ENCODE assay signal across 7 mouse cellular contexts in the genomic region with DNA sequence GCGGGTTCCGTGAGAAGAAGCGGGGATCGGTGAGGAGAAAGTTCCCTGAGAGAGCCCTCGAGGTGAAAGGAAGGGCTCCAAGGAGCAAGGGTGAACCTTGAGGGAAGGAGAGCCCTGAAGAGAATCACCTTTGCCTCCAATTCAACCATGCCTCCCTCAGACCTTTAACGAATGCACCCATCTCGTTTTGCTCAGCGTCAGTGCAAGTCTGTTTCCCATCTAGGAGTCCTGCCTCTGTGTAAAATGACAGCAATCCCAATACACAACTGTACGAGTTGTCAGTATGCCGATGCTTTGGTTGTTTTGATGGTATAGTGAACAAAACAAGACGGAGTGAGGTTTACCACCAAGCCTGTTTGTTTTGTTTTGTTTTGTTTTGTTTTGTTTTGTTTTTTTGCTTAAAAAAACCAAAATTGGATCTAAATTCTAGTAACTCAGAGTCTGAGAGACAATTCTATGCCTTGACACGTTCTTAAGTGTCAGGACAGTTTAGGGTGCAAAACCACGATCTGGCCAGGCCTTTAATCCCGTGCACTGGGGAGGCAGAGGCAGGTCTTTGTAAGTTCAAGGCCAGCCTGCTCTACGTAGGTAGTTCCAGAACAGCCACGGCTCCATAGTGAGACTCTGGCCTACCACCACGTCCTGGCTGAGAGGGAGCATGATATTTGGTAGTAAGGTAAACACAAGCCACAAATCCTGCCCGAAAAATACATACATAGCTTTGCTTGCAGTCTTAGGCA. TPM values are rescaled to one million over a fixed set of nuclear protein-coding genes. Genes with fewer than 3 reads are reported as not detected.
A peak's percentile ranks its signal among the peaks of the same experiment; 100 is the strongest.
DNase-seq lines count a peak whose midpoint lies in the region; ATAC-seq and TF ChIP-seq lines count a peak whose summit lies in the region.

No protein-coding gene starts in this region.

- 29% methylated on average over 18 of the region's 18 CpGs for WGBS in neural tube, embryonic 11.5 days
- 28% methylated on average over 18 of the region's 18 CpGs for WGBS in limb, embryonic 10.5 days
- WGBS in stomach, embryonic 16.5 days: 24% methylated on average over 18 of the region's 18 CpGs

- H3K4me1 ChIP-seq in neural tube, embryonic 11.5 days (ENCODE audit: control insufficient read depth, insufficient read depth, low read length): peaks cover 16% of the 10 kb centered on the region
- no peaks in the 10 kb centered on the region for H3K4me1 ChIP-seq in embryonic fibroblast, embryonic 13.5 days (ENCODE audit: control insufficient read depth, insufficient read depth, low read length)
- H3K4me1 ChIP-seq in limb, embryonic 10.5 days: peaks cover 27% of the 10 kb centered on the region
- H3K4me1 ChIP-seq in stomach, embryonic 16.5 days (ENCODE audit: control insufficient read depth, insufficient read depth, low read length): peaks cover 10% of the 10 kb centered on the region; the same call in 1 of the 2 replicates

- TF ChIP-seq POLR2A in embryonic fibroblast, embryonic 13.5 days (IDR thresholded peaks at IDR 0.05; ENCODE audit: low read depth, low read length): no peak

- H3K4me2 ChIP-seq in neural tube, embryonic 11.5 days (ENCODE audit: low read depth): peak overlapping the region; percentile 81
- peak overlapping the region; percentile 88 for H3K4me2 ChIP-seq in stomach, embryonic 16.5 days (ENCODE audit: low read depth, low read length)

- no peaks in the 10 kb centered on the region for H3K9me3 ChIP-seq in neural tube, embryonic 11.5 days (ENCODE audit: control insufficient read depth, low read length)
- no peaks in the 10 kb centered on the region for H3K9me3 ChIP-seq in limb, embryonic 10.5 days (replicated peaks)
- H3K9me3 ChIP-seq in stomach, embryonic 16.5 days (replicated peaks; ENCODE audit: control insufficient read depth, low read length): no peaks in the 10 kb centered on the region

- DNase-seq in neural tube, embryonic 11.5 days (ENCODE audit: low spot score): no peak
- no peak for DNase-seq in neural tube, embryonic 10.5 days (ENCODE audit: extremely low spot score, low spot score)
- DNase-seq in limb, embryonic 10.5 days (ENCODE audit: low spot score): no peak
- DNase-seq in left cerebral cortex, postnatal 14 days (ENCODE audit: low spot score in 2 of 2): no peak
- DNase-seq in left cerebral cortex, postnatal 4 days: no peak

- H3K9ac ChIP-seq in neural tube, embryonic 11.5 days (ENCODE audit: low read length): peak overlapping the region; percentile 71
- peak overlapping the region; percentile 78 for H3K9ac ChIP-seq in stomach, embryonic 16.5 days (ENCODE audit: low read length)

- no peaks in the 10 kb centered on the region for H3K27me3 ChIP-seq in neural tube, embryonic 11.5 days (ENCODE audit: control insufficient read depth, insufficient read depth, low read length)
- H3K27me3 ChIP-seq in limb, embryonic 10.5 days (ENCODE audit: low read depth, poor library complexity, severe bottlenecking): peaks cover 30% of the 10 kb centered on the region
- H3K27me3 ChIP-seq in stomach, embryonic 16.5 days (ENCODE audit: control insufficient read depth, insufficient read depth, low read length): peaks cover 8% of the 10 kb centered on the region; the same call in 1 of the 2 replicates

- H3K27ac ChIP-seq in neural tube, embryonic 11.5 days (ENCODE audit: low read depth, low read length): no peak overlapping the region
- no peak overlapping the region for H3K27ac ChIP-seq in embryonic fibroblast, embryonic 13.5 days (ENCODE audit: insufficient read depth, low read length)
- H3K27ac ChIP-seq in limb, embryonic 10.5 days: peak overlapping the region; percentile 77
- H3K27ac ChIP-seq in stomach, embryonic 16.5 days (ENCODE audit: low read length): peak overlapping the region; percentile 0; the same call in 1 of the 2 replicates

- intact Hi-C loops in left cerebral cortex, postnatal 14 days (cut with DNase I): loop anchor here (5.0 kb wide), 1 partner anchor 249 kb away; no protein-coding TSS in a partner anchor
- intact Hi-C loops in left cerebral cortex, postnatal 4 days (cut with DNase I): loop anchor here (5.0 to 10.0 kb wide), 2 partner anchors 69 to 246 kb away; no protein-coding TSS in a partner anchor

- ATAC-seq in neural tube, embryonic 11.5 days (ENCODE audit: insufficient read depth, low FRiP score, low TSS enrichment): no peak
- no peak for ATAC-seq in stomach, embryonic 16.5 days (ENCODE audit: insufficient read depth, low FRiP score)

- H3K36me3 ChIP-seq in neural tube, embryonic 11.5 days (ENCODE audit: control insufficient read depth, insufficient read depth, low read length): no peaks in the 10 kb centered on the region
- no peaks in the 10 kb centered on the region for H3K36me3 ChIP-seq in limb, embryonic 10.5 days
- no peaks in the 10 kb centered on the region; the same call in 1 of the 2 replicates for H3K36me3 ChIP-seq in stomach, embryonic 16.5 days (ENCODE audit: control insufficient read depth, insufficient read depth, low read length)

- no peak for TF ChIP-seq CTCF in embryonic fibroblast, embryonic 13.5 days (IDR thresholded peaks at IDR 0.05; ENCODE audit: borderline replicate concordance, insufficient read depth, low read length)

- H3K4me3 ChIP-seq in neural tube, embryonic 11.5 days (ENCODE audit: low read depth, low read length): peak overlapping the region; percentile 69
- H3K4me3 ChIP-seq in embryonic fibroblast, embryonic 13.5 days (ENCODE audit: insufficient read depth, low read length): peak overlapping the region; percentile 73
- peak overlapping the region; percentile 70 for H3K4me3 ChIP-seq in limb, embryonic 10.5 days
- H3K4me3 ChIP-seq in stomach, embryonic 16.5 days (replicated peaks; ENCODE audit: low read length): peak overlapping the region; percentile 81

RNA-seq across cellular contexts. Expression of a gene that starts 0.7 kb away (rescaled TPM):
- polyA plus RNA-seq in neural tube, embryonic 11.5 days (2014; fragmentation: Nextera tagmentation; extraction: Ambion mirVana): 14.4 and 17.1 TPM in 2 replicates
- 10.8 and 11.0 TPM in 2 replicates for polyA plus RNA-seq in embryonic fibroblast, embryonic 13.5 days (2011; ENCODE audit: insufficient read length, low read depth, missing spikeins)
- 1.6 and 3.2 TPM in 2 replicates for polyA plus RNA-seq in limb, embryonic 10.5 days (2016; fragmentation: Nextera tagmentation; extraction: Ambion mirVana)
- polyA plus RNA-seq in stomach, embryonic 16.5 days (2015; fragmentation: Nextera tagmentation; extraction: Ambion mirVana): 4.5 and 5.0 TPM in 2 replicates
- 100 to 1,000 TPM; 112 to 120 TPM for total RNA-seq in left cerebral cortex, postnatal 14 days (2021)
- total RNA-seq in left cerebral cortex, postnatal 4 days (2021): 10 to 100 TPM; 71.6 to 78.0 TPM

RNA-seq across cellular contexts. Expression of a gene that starts 1.0 kb away (rescaled TPM):
- polyA plus RNA-seq in neural tube, embryonic 11.5 days (2014; fragmentation: Nextera tagmentation; extraction: Ambion mirVana): 22.0 and 28.8 TPM in 2 replicates
- polyA plus RNA-seq in embryonic fibroblast, embryonic 13.5 days (2011; ENCODE audit: insufficient read length, low read depth, missing spikeins): 7.1 and 10.1 TPM in 2 replicates
- 5.3 and 9.2 TPM in 2 replicates for polyA plus RNA-seq in limb, embryonic 10.5 days (2016; fragmentation: Nextera tagmentation; extraction: Ambion mirVana)
- polyA plus RNA-seq in stomach, embryonic 16.5 days (2015; fragmentation: Nextera tagmentation; extraction: Ambion mirVana): 12.6 and 15.4 TPM in 2 replicates
- total RNA-seq in left cerebral cortex, postnatal 14 days (2021): 10 to 100 TPM; 46.6 to 52.7 TPM
- 10 to 100 TPM; 26.3 to 27.6 TPM for total RNA-seq in left cerebral cortex, postnatal 4 days (2021)

RNA-seq across cellular contexts. Expression of a gene that starts 45.0 kb away (rescaled TPM):
- 33.7 and 34.7 TPM in 2 replicates for polyA plus RNA-seq in neural tube, embryonic 11.5 days (2014; fragmentation: Nextera tagmentation; extraction: Ambion mirVana)
- polyA plus RNA-seq in embryonic fibroblast, embryonic 13.5 days (2011; ENCODE audit: insufficient read length, low read depth, missing spikeins): 44.7 and 44.8 TPM in 2 replicates
- 19.6 and 21.1 TPM in 2 replicates for polyA plus RNA-seq in limb, embryonic 10.5 days (2016; fragmentation: Nextera tagmentation; extraction: Ambion mirVana)
- 13.6 and 13.9 TPM in 2 replicates for polyA plus RNA-seq in stomach, embryonic 16.5 days (2015; fragmentation: Nextera tagmentation; extraction: Ambion mirVana)
- total RNA-seq in left cerebral cortex, postnatal 14 days (2021): 10 to 100 TPM; 60.9 to 63.8 TPM
- total RNA-seq in left cerebral cortex, postnatal 4 days (2021): 10 to 100 TPM; 99.3 to 99.9 TPM

Comparison
In these comparisons a context has a peak if more than half of its experiments do, and no peak if none do; other contexts are left out.
1. H3K27ac ChIP-seq: peak in limb, embryonic 10.5 days (single experiment) and stomach, embryonic 16.5 days (single experiment); none in neural tube, embryonic 11.5 days (single experiment) and embryonic fibroblast, embryonic 13.5 days (single experiment).
2. Peak in every context shown above with its lines, with median percentiles within 50 percentile points of each other: H3K4me3 ChIP-seq.